Mouse (Mus musculus) CH12.LX (cell line): ENCODE measurements around the gene Nol9. TPM values are rescaled to one million over a fixed set of nuclear protein-coding genes. Genes with fewer than 3 reads are reported as not detected.

Source experiments
- DNase-seq: peaks from one replicate; pipeline ENCODE4 v3.0.0-alpha.2; 2013; ENCODE audit errors: extremely low read depth
- H3K27ac ChIP-seq: 2 replicates; pipeline ENCODE4 v1.5.1; 2012; ENCODE audit warnings: low read depth, mild to moderate bottlenecking, control low read depth, moderate library complexity; ENCODE audit not compliant: insufficient read depth
- H3K27me3 ChIP-seq: replicated peaks from 2 replicates; pipeline ENCODE3; 2012; ENCODE audit warnings: inconsistent platforms
- H3K36me3 ChIP-seq, 2 experiments: replicated peaks in 1 of 2; 2 replicates each; pipeline versions ENCODE3 to v1.6.1; 2012; ENCODE audit warnings: inconsistent platforms in 1 of 2, low read length in 1 of 2, mild to moderate bottlenecking in 1 of 2, mixed read lengths in 1 of 2, moderate library complexity in 1 of 2; ENCODE audit not compliant: control insufficient read depth in 1 of 2, insufficient read depth in 1 of 2
- H3K4me1 ChIP-seq, 2 experiments: 2 replicates each; pipeline ENCODE4 v1.6.1; 2012; ENCODE audit warnings: inconsistent platforms in 1 of 2, moderate library complexity in 1 of 2; ENCODE audit not compliant: insufficient read depth in 2 of 2, control insufficient read depth in 1 of 2
- H3K4me2 ChIP-seq: 2 replicates; pipeline ENCODE4 v1.6.1; 2012; ENCODE audit warnings: low read depth, mild to moderate bottlenecking, control low read depth; ENCODE audit not compliant: poor library complexity, insufficient read depth, severe bottlenecking
- H3K4me3 ChIP-seq, 3 experiments: fragments of 150-350 bp in 1 of 3; sonication (generic) in 1 of 3; replicated peaks in 1 of 3; 2 replicates each; pipeline versions ENCODE3 to v1.5.1; 2011 to 2012; ENCODE audit warnings: low read depth in 2 of 3, low read length in 2 of 3, mild to moderate bottlenecking in 2 of 3, moderate library complexity in 2 of 3, control low read depth in 1 of 3, improper control_type of control experiment in 1 of 3, inconsistent platforms in 1 of 3, mixed read lengths in 1 of 3; ENCODE audit not compliant: poor library complexity in 1 of 3
- H3K79me2 ChIP-seq: replicated peaks from 2 replicates; pipeline ENCODE4 v1.6.1; 2012; ENCODE audit warnings: mild to moderate bottlenecking, moderate library complexity; ENCODE audit not compliant: control insufficient read depth, poor library complexity, insufficient read depth, severe bottlenecking; ENCODE audit errors: extremely low read depth
- H3K9ac ChIP-seq: 2 replicates; pipeline ENCODE4 v1.6.1; 2012; ENCODE audit warnings: low read depth, mild to moderate bottlenecking, control low read depth, moderate library complexity; ENCODE audit not compliant: insufficient read depth
- H3K9me3 ChIP-seq: replicated peaks from 2 replicates; pipeline ENCODE3; 2012; ENCODE audit warnings: low read length, inconsistent platforms, mixed read lengths
- CHD2 ChIP-seq: IDR thresholded peaks from 2 replicates; pipeline ENCODE4 v1.6.1; 2011; ENCODE audit warnings: low read length, improper control_type of control experiment
- E2F4 ChIP-seq: IDR thresholded peaks from 2 replicates; pipeline ENCODE4 v1.6.1; 2011; ENCODE audit warnings: low read depth, low read length, improper control_type of control experiment; ENCODE audit not compliant: insufficient replicate concordance
- ELF1 ChIP-seq: IDR thresholded peaks from 2 replicates; pipeline ENCODE4 v1.6.1; 2014; ENCODE audit warnings: low read depth, mild to moderate bottlenecking, inconsistent platforms, low read length, improper control_type of control experiment
- ETS1 ChIP-seq: conservative IDR thresholded peaks from 2 replicates; pipeline ENCODE4 v1.6.1; 2012; ENCODE audit warnings: low read depth, mild to moderate bottlenecking, inconsistent platforms, low read length, improper control_type of control experiment, moderate library complexity
- GABPA ChIP-seq: IDR thresholded peaks from 2 replicates; pipeline ENCODE4 v1.6.1; 2012; ENCODE audit warnings: low read depth, low read length, improper control_type of control experiment, inconsistent platforms; ENCODE audit not compliant: insufficient replicate concordance
- HCFC1 ChIP-seq: IDR thresholded peaks from 2 replicates; pipeline ENCODE4 v1.6.1; 2012; ENCODE audit warnings: low read depth, mild to moderate bottlenecking, inconsistent platforms, low read length, improper control_type of control experiment
- IRF4 ChIP-seq: IDR thresholded peaks from 2 replicates; pipeline ENCODE4 v1.6.1; 2014; ENCODE audit warnings: low read depth, mild to moderate bottlenecking, inconsistent platforms, low read length, improper control_type of control experiment
- JUN ChIP-seq: IDR thresholded peaks from 2 replicates; pipeline ENCODE4 v1.6.1; 2011; ENCODE audit warnings: low read depth, mild to moderate bottlenecking, low read length, improper control_type of control experiment, moderate library complexity; ENCODE audit not compliant: insufficient read depth
- JUND ChIP-seq: conservative IDR thresholded peaks from 2 replicates; pipeline ENCODE4 v1.6.1; 2011; ENCODE audit warnings: low read depth, low read length, improper control_type of control experiment
- MAFK ChIP-seq: IDR thresholded peaks from 2 replicates; pipeline ENCODE4 v1.6.1; 2011; ENCODE audit warnings: low read length, improper control_type of control experiment; ENCODE audit not compliant: insufficient replicate concordance
- MAX ChIP-seq: IDR thresholded peaks from 2 replicates; pipeline ENCODE4 v1.6.1; 2011; ENCODE audit warnings: low read length, improper control_type of control experiment
- MAZ ChIP-seq: IDR thresholded peaks from 2 replicates; pipeline ENCODE4 v1.6.1; 2012; ENCODE audit warnings: low read depth, mild to moderate bottlenecking, inconsistent platforms, low read length, improper control_type of control experiment, moderate library complexity
- MEF2A ChIP-seq: IDR thresholded peaks from 2 replicates; pipeline ENCODE4 v1.6.1; 2014; ENCODE audit warnings: low read depth, mild to moderate bottlenecking, inconsistent platforms, low read length, improper control_type of control experiment, borderline replicate concordance
- POLR2A ChIP-seq: IDR thresholded peaks from 2 replicates; pipeline ENCODE4 v1.6.1; 2011; ENCODE audit warnings: low read depth, mild to moderate bottlenecking, improper control_type of control experiment, low read length
- POLR2AphosphoS2 ChIP-seq: IDR thresholded peaks from 2 replicates; pipeline ENCODE4 v1.6.1; 2011; ENCODE audit warnings: low read depth, low read length, improper control_type of control experiment
- TCF12 ChIP-seq: IDR thresholded peaks from 2 replicates; pipeline ENCODE4 v1.6.1; 2014; ENCODE audit warnings: low read depth, mild to moderate bottlenecking, inconsistent platforms, low read length, improper control_type of control experiment
- USF2 ChIP-seq: conservative IDR thresholded peaks from 2 replicates; pipeline ENCODE4 v1.6.1; 2011; ENCODE audit warnings: low read depth, low read length, improper control_type of control experiment
- ZC3H11A ChIP-seq: IDR thresholded peaks from 2 replicates; pipeline ENCODE4 v1.6.1; 2012; ENCODE audit warnings: low read depth, mild to moderate bottlenecking, inconsistent platforms, low read length, improper control_type of control experiment
- ZMIZ1 ChIP-seq: IDR thresholded peaks from 2 replicates; pipeline ENCODE4 v1.6.1; 2012; ENCODE audit warnings: low read depth, mild to moderate bottlenecking, inconsistent platforms, low read length, improper control_type of control experiment
- dilution Hi-C: fragments of 300-500 bp; cut with MboI; formaldehyde crosslinking; loops from 2 replicates; pipeline ENCODE4 v1.14.3; 2020; ENCODE audit warnings: low sequenced_read_pairs; ENCODE audit not compliant: extremely low pct_unique_long_range_greater_than_20kb, extremely low pct_ligation_motif_present
- in situ Hi-C: fragments of 300-500 bp; cut with MboI; formaldehyde crosslinking; loops from 3 replicates; pipeline ENCODE4 v1.14.3; 2019; ENCODE audit warnings: low sequenced_read_pairs, low pct_ligation_motif_present, low pct_unique_long_range_greater_than_20kb, mixed read lengths
- polyA plus RNA-seq: library from polyadenylated mRNA; unstranded; fragments of >175 nt; gene quantifications from 2 replicates; pipeline ENCODE4 v1.2.1, GENCODE M21; 2012; ENCODE audit warnings: low read depth; ENCODE audit not compliant: insufficient read length
- total RNA-seq, 2 experiments: library from RNA; depleted of rRNA; stranded (reverse); fragments of 300-350 nt in 1 of 2; fragments of >200 nt in 1 of 2; gene quantifications; 2 replicates each; pipeline ENCODE4 v1.2.3; 2012 to 2014

Gene Nol9
- total and polyA plus RNA-seq, 3 experiments: 44.7 to 60.5 (median 44.8) TPM

GRCm38 (mm10) chr4:152010091-152010706 lies 28.9 kb upstream of the Nol9 start (continued):
- TF ChIP-seq MAZ: no peak
- TF ChIP-seq GABPA: no peak
- no peak for TF ChIP-seq E2F4
- no peak for TF ChIP-seq HCFC1
- no peak for TF ChIP-seq IRF4
- TF ChIP-seq MAFK: no peak
- TF ChIP-seq, all 38 proteins: peak for 4

- H3K9me3 ChIP-seq: no peaks in the 10 kb centered on the region
- TF ChIP-seq ETS1: no peak
- no peak for TF ChIP-seq ZC3H11A
- no peak for TF ChIP-seq USF2
- no peak for TF ChIP-seq CHD2
- no peak for TF ChIP-seq MAX
- TF ChIP-seq HCFC1: no peak
- TF ChIP-seq MAZ: no peak
- no peak for TF ChIP-seq POLR2AphosphoS2
- no peak for TF ChIP-seq ZMIZ1
- TF ChIP-seq TCF12: no peak
- no peak for TF ChIP-seq JUND
- no peak for TF ChIP-seq MAFK
- peaks cover 26 to 42% of the 10 kb centered on the region in 2 experiments for H3K36me3 ChIP-seq
- peak overlapping the region; percentile 86 for H3K4me2 ChIP-seq
- no peak for DNase-seq
- H3K27ac ChIP-seq: no peak overlapping the region
- peaks cover 18% of the 10 kb centered on the region for H3K27me3 ChIP-seq
- H3K9ac ChIP-seq: peak overlapping the region; percentile 47; the same call in 1 of the 2 replicates
- in situ Hi-C loops (no loop called here), dilution Hi-C loops (no loop called here)
- H3K4me1 ChIP-seq: peaks cover 9 to 36% of the 10 kb centered on the region in 2 experiments
- peak overlapping the region; percentile 68 to 92 (median 86) for H3K4me3 ChIP-seq
- H3K79me2 ChIP-seq: peaks cover 2% of the 10 kb centered on the region; the same call in 1 of the 2 replicates
Measured at GRCm38 (mm10) chr4:152010707-152011134, 28.4 kb upstream of the Nol9 start.

- no peak overlapping the region for H3K4me3 ChIP-seq
- peaks cover 26 to 48% of the 10 kb centered on the region in 2 experiments for H3K36me3 ChIP-seq
- no peak overlapping the region for H3K9ac ChIP-seq
- dilution Hi-C loops: no loop called here
- in situ Hi-C loops: no loop called here
- peak overlapping the region; percentile 86; the same call in 1 of the 2 replicates for H3K4me2 ChIP-seq
- peaks cover 18% of the 10 kb centered on the region for H3K27me3 ChIP-seq
- no peak for TF ChIP-seq ELF1
- TF ChIP-seq POLR2A: no peak
- TF ChIP-seq HCFC1: no peak
- no peak for TF ChIP-seq MEF2A
- TF ChIP-seq JUN: no peak
- no peak for TF ChIP-seq JUND
- TF ChIP-seq GABPA: no peak
- H3K9me3 ChIP-seq: no peaks in the 10 kb centered on the region
- DNase-seq: no peak
- peaks cover 9 to 36% of the 10 kb centered on the region in 2 experiments for H3K4me1 ChIP-seq
- peaks cover 2% of the 10 kb centered on the region; the same call in 1 of the 2 replicates for H3K79me2 ChIP-seq
- H3K27ac ChIP-seq: no peak overlapping the region
Measured at GRCm38 (mm10) chr4:152011171-152011760, 27.9 kb upstream of the Nol9 start.
